Mouse (Mus musculus) stomach, embryonic 16.5 days (tissue): ENCODE measurements around the gene Ttyh1. TPM values are rescaled to one million over a fixed set of nuclear protein-coding genes. Genes with fewer than 3 reads are reported as not detected.

Experiments
- ATAC-seq: fragments of 200-750 bp; cut with Nextera tagmentation; 2 replicates; pipeline ENCODE4 v1.8.0; 2017; ENCODE audit warnings: moderate number of reproducible peaks, moderate TSS enrichment; ENCODE audit not compliant: insufficient read depth, low FRiP score
- H3K27ac ChIP-seq: fragments of 300-500 bp; sonication (generic); 2 replicates; pipeline ENCODE4 v1.5.1; 2014; ENCODE audit warnings: low read length
- H3K27me3 ChIP-seq: fragments of 300-500 bp; sonication (generic); 2 replicates; pipeline ENCODE4 v1.6.1; 2014; ENCODE audit warnings: low read length, control low read depth, mixed read lengths; ENCODE audit not compliant: control insufficient read depth, insufficient read depth
- H3K36me3 ChIP-seq: fragments of 300-500 bp; sonication (generic); 2 replicates; pipeline ENCODE4 v1.6.1; 2014; ENCODE audit warnings: low read length; ENCODE audit not compliant: control insufficient read depth, insufficient read depth
- H3K4me1 ChIP-seq: fragments of 300-500 bp; sonication (generic); 2 replicates; pipeline ENCODE4 v1.6.1; 2014; ENCODE audit warnings: low read length, control low read depth, mixed read lengths; ENCODE audit not compliant: control insufficient read depth, insufficient read depth
- H3K4me2 ChIP-seq: fragments of 300-500 bp; sonication (generic); 2 replicates; pipeline ENCODE4 v1.6.1; 2014; ENCODE audit warnings: low read depth, low read length, mixed read lengths
- H3K4me3 ChIP-seq: fragments of 300-500 bp; sonication (generic); replicated peaks from 2 replicates; pipeline ENCODE4 v1.5.1; 2014; ENCODE audit warnings: mild to moderate bottlenecking, low read length
- H3K9ac ChIP-seq: fragments of 300-500 bp; sonication (generic); 2 replicates; pipeline ENCODE4 v1.6.1; 2014; ENCODE audit warnings: low read length
- H3K9me3 ChIP-seq: fragments of 300-500 bp; sonication (generic); replicated peaks from 2 replicates; pipeline ENCODE4 v1.6.1; 2016; ENCODE audit warnings: low read length, control low read depth; ENCODE audit not compliant: control insufficient read depth
- WGBS: fragments of 180-500 bp; shearing (Covaris S2); extraction: QIAGEN DNeasy Blood & Tissue Kit; methylation state at CpG from one replicate; pipeline ENCODE4 v1.1.7; 2014; 5-methylcytosine and 5-hydroxymethylcytosine counted together
- polyA plus RNA-seq: library from polyadenylated mRNA; unstranded; fragments of >200 nt; fragmentation: Nextera tagmentation; extraction: Ambion mirVana; gene quantifications from 2 replicates; pipeline ENCODE4 v1.2.1, GENCODE M21; 2015

Ttyh1 gene
- polyA plus RNA-seq, 1 experiment from 2014 or later: 10.0 TPM

DNA sequence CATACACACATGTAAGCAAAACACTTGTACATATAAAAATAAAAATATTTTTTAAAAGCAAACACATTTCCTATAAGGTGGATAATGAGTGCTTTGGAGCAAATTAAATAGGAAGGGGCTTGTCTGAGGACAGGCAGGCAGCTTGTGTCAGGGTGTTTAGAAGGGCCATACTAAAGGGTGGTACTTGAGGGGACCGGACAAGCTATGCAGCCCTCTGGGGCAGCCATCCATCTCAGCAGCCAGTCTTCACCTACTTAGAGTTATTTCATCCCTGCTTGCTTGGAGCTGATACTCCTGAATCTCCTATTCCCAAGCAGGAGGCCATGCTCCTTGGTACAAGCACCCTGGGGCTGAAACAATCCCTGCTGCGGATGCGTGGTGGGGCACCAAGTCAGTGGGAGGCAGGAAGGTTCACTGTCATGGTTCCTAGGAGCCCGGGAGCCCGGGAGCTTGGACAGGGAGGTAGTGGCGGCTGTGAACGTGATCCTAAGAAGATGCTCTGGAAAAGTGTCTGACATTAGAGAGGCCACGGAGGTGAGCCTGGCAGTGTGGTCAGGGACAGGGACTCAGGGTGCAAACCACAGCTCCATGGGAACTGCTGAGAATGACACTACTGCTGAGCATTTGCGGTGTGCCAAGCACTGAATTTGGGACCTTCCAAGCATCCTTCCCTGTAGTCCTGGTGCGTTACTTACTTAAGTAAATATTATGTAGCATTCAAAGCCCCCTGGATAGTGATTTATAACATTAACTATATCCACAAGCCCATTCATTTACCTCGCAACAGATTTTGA is 8.0 kb downstream of the Ttyh1 start:
- ATAC-seq: no peak
- Histone ChIP-seq H3K27me3 (no peaks in the 10 kb centered on the region), H3K9me3 (no peaks in the 10 kb centered on the region), H3K4me1 (peaks cover 14% of the 10 kb centered on the region; the same call in 1 of the 2 replicates), H3K4me3 (no peak overlapping the region), H3K4me2 (no peak overlapping the region), H3K27ac (no peak overlapping the region), H3K36me3 (no peaks in the 10 kb centered on the region), H3K9ac (no peak overlapping the region)
- WGBS: 85% methylated on average over 11 of the region's 11 CpGs

DNA sequence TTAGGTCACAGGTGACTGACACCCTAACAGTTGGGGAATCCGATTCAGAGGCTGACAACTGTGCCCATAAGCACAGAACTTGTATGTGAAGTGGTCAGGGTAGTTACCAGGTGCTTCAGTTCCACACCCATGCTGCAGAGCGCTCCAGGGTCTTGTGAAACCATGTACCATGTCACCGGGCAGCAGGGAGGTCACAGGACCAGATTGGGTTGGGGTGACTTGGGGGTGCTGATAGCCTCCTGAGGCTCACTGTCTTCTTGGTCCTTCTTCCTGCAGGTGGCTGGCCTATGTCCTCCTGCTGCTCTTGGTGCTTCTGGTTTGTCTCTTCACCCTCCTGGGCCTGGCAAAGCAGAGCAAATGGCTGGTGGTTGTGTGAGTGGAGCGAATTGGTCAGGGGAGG is 8.7 kb downstream of the Ttyh1 start:
- WGBS: 80% methylated on average over 4 of the region's 4 CpGs
- no peak overlapping the region for H3K4me2 ChIP-seq
- H3K4me1 ChIP-seq: peaks cover 14% of the 10 kb centered on the region; the same call in 1 of the 2 replicates
- no peaks in the 10 kb centered on the region for H3K36me3 ChIP-seq
- no peak overlapping the region for H3K4me3 ChIP-seq
- no peak for ATAC-seq
- no peak overlapping the region for H3K9ac ChIP-seq
- no peak overlapping the region for H3K27ac ChIP-seq
- no peaks in the 10 kb centered on the region for H3K9me3 ChIP-seq
- no peaks in the 10 kb centered on the region for H3K27me3 ChIP-seq

GRCm38 (mm10) chr7:4128860-4129259 is 9.7 kb downstream of the Ttyh1 start:
- H3K4me2 ChIP-seq: no peak overlapping the region
- 51% methylated on average over 6 of the region's 6 CpGs for WGBS

GRCm38 (mm10) chr7:4130686-4131452 is 11.7 kb downstream of the Ttyh1 start:
- Histone ChIP-seq H3K27ac (peak overlapping the region; percentile 60), H3K27me3 (no peaks in the 10 kb centered on the region), H3K36me3 (no peaks in the 10 kb centered on the region), H3K4me1 (peaks cover 14% of the 10 kb centered on the region; the same call in 1 of the 2 replicates), H3K4me3 (no peak overlapping the region), H3K9me3 (no peaks in the 10 kb centered on the region), H3K4me2 (peak overlapping the region; percentile 3; the same call in 1 of the 2 replicates), H3K9ac (peak overlapping the region; percentile 48; the same call in 1 of the 2 replicates)
- 25% methylated on average over 13 of the region's 13 CpGs for WGBS
- peak; percentile 81 for ATAC-seq

More at GRCm38 (mm10) chr7:4128860-4129259, 9.7 kb downstream of the Ttyh1 start:
- Histone ChIP-seq H3K27ac (no peak overlapping the region), H3K9ac (0 out of 2 replicates have a peak overlapping the region, but pooled peaks have one; percentile 43), H3K4me3 (no peak overlapping the region), H3K27me3 (no peaks in the 10 kb centered on the region), H3K36me3 (no peaks in the 10 kb centered on the region), H3K9me3 (no peaks in the 10 kb centered on the region), H3K4me1 (peaks cover 14% of the 10 kb centered on the region; the same call in 1 of the 2 replicates)
- ATAC-seq: no peak

DNA sequence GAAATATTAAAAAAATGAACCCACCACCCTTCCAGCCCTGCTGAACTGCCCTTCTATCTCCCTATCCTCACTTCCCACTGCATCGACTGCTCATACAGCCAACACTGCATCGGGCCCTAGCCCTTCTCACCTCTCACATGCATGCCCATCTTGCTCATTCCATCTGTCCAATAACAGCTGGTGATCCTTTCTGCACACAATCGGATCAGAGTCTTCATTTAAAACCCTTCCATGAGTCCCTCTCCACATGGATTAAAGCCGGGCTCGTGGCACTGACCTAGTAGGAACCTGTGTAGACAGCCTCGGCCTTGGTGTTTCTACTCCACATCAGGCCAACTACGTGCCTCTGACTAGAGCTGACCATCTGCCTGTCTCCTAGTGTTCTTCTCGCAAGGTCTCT is 12.8 kb downstream of the Ttyh1 start:
- Histone ChIP-seq H3K4me2 (no peak overlapping the region), H3K4me1 (peaks cover 14% of the 10 kb centered on the region; the same call in 1 of the 2 replicates), H3K27me3 (no peaks in the 10 kb centered on the region), H3K27ac (no peak overlapping the region), H3K9ac (no peak overlapping the region; the same call in 1 of the 2 replicates), H3K4me3 (no peak overlapping the region), H3K9me3 (no peaks in the 10 kb centered on the region), H3K36me3 (no peaks in the 10 kb centered on the region)
- ATAC-seq: no peak
- 84% methylated on average over 8 of the region's 8 CpGs for WGBS

DNA sequence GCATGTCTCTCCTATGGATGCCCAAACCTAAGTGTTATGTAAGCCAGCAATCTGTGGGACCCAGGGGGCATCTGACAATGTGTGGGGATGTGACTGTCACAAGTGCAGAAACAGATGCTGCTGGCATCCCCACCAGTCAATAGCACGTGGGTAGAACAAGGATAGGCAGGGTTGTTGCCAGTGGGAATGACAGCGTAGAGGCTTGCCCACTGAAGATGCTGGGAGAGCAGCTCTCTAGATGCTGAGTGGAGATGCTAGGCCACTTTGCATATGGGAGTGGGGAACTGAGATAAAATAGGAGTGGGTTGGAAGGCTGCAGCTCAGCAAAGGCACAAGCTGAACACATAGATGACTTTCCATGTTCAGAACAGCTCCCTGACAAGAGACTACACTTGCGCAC is 13.4 kb downstream of the Ttyh1 start:
- Histone ChIP-seq H3K4me1 (peaks cover 14% of the 10 kb centered on the region; the same call in 1 of the 2 replicates), H3K9me3 (no peaks in the 10 kb centered on the region), H3K27me3 (no peaks in the 10 kb centered on the region), H3K4me3 (no peak overlapping the region), H3K4me2 (no peak overlapping the region), H3K9ac (0 out of 2 replicates have a peak overlapping the region, but pooled peaks have one; percentile 31), H3K27ac (no peak overlapping the region), H3K36me3 (no peaks in the 10 kb centered on the region)
- WGBS: 90% methylated on average over 3 of the region's 3 CpGs
- ATAC-seq: no peak

GRCm38 (mm10) chr7:4132998-4133397 is 13.8 kb downstream of the Ttyh1 start:
- 83% methylated on average over 7 of the region's 7 CpGs for WGBS
- Histone ChIP-seq H3K27ac (no peak overlapping the region), H3K4me1 (peaks cover 18% of the 10 kb centered on the region), H3K4me3 (no peak overlapping the region), H3K9ac (no peak overlapping the region; the same call in 1 of the 2 replicates), H3K27me3 (no peaks in the 10 kb centered on the region), H3K4me2 (no peak overlapping the region), H3K9me3 (no peaks in the 10 kb centered on the region), H3K36me3 (no peaks in the 10 kb centered on the region)
- no peak for ATAC-seq

- Histone ChIP-seq H3K9ac (no peak overlapping the region), H3K4me3 (no peak overlapping the region), H3K9me3 (no peaks in the 10 kb centered on the region), H3K4me2 (no peak overlapping the region), H3K36me3 (peaks cover 6% of the 10 kb centered on the region; the same call in 1 of the 2 replicates), H3K27ac (no peak overlapping the region), H3K4me1 (peaks cover 22% of the 10 kb centered on the region), H3K27me3 (no peaks in the 10 kb centered on the region)
- ATAC-seq: no peak
- WGBS: 74% methylated on average over 5 of the region's 5 CpGs
Measured at GRCm38 (mm10) chr7:4134911-4135310, 15.7 kb downstream of the Ttyh1 start.

GRCm38 (mm10) chr7:4136404-4136770 is 17.2 kb downstream of the Ttyh1 start:
- peak overlapping the region; percentile 93 for H3K4me3 ChIP-seq
- peaks cover 16% of the 10 kb centered on the region for H3K4me1 ChIP-seq
- H3K9me3 ChIP-seq: no peaks in the 10 kb centered on the region
- H3K27ac ChIP-seq: peak overlapping the region; percentile 88
- peak; percentile 7 for ATAC-seq
- WGBS: under 1% methylated on average over 16 of the region's 16 CpGs
- H3K9ac ChIP-seq: peak overlapping the region; percentile 75
- H3K4me2 ChIP-seq: peak overlapping the region; percentile 75
- H3K27me3 ChIP-seq: no peaks in the 10 kb centered on the region
- H3K36me3 ChIP-seq: peaks cover 18% of the 10 kb centered on the region
